Mouse (Mus musculus) hindbrain, embryonic 15.5 days (tissue): ENCODE results near the gene Ube3b. TPM values are rescaled to one million over a fixed set of nuclear protein-coding genes. Genes with fewer than 3 reads are reported as not detected.
A peak's percentile ranks its signal among the peaks of the same experiment; 100 is the strongest.

ENCODE experiments used
- ATAC-seq: fragments of 200-750 bp; cut with Nextera tagmentation; 2 replicates; pipeline ENCODE4 v1.8.0; 2017; ENCODE audit warnings: low read depth, moderate number of reproducible peaks, moderate TSS enrichment; ENCODE audit not compliant: low FRiP score
- H3K27ac ChIP-seq: fragments of 300-500 bp; sonication (generic); replicated peaks from 2 replicates; pipeline ENCODE4 v1.5.1; 2015; ENCODE audit warnings: mild to moderate bottlenecking, inconsistent platforms
- H3K27me3 ChIP-seq: fragments of 300-500 bp; sonication (generic); 2 replicates; pipeline ENCODE4 v1.6.1; 2015; ENCODE audit warnings: control low read depth, inconsistent platforms
- H3K36me3 ChIP-seq: fragments of 300-500 bp; sonication (generic); 2 replicates; pipeline ENCODE4 v1.6.1; 2015; ENCODE audit warnings: control low read depth, inconsistent platforms
- H3K4me1 ChIP-seq: fragments of 300-500 bp; sonication (generic); replicated peaks from 2 replicates; pipeline ENCODE4 v1.6.1; 2015; ENCODE audit warnings: control low read depth, inconsistent platforms
- H3K4me2 ChIP-seq: fragments of 300-500 bp; sonication (generic); 2 replicates; pipeline ENCODE4 v1.6.1; 2015; ENCODE audit warnings: moderate library complexity, mild to moderate bottlenecking, inconsistent platforms
- H3K4me3 ChIP-seq: fragments of 300-500 bp; sonication (generic); 2 replicates; pipeline ENCODE4 v1.5.1; 2015; ENCODE audit warnings: mild to moderate bottlenecking, inconsistent platforms
- H3K9ac ChIP-seq: fragments of 300-500 bp; sonication (generic); 2 replicates; pipeline ENCODE4 v1.6.1; 2015; ENCODE audit warnings: inconsistent platforms
- H3K9me3 ChIP-seq: fragments of 300-500 bp; sonication (generic); 2 replicates; pipeline ENCODE4 v1.6.1; 2016; ENCODE audit warnings: control low read depth, inconsistent platforms
- WGBS: fragments of 180-500 bp; shearing (Covaris S2); methylation state at CpG from one replicate; pipeline ENCODE4 v1.1.7; 2015; 5-methylcytosine and 5-hydroxymethylcytosine counted together
- polyA plus RNA-seq: library from polyadenylated mRNA; unstranded; fragments of >200 nt; fragmentation: Nextera tagmentation; extraction: Ambion mirVana; gene quantifications from 2 replicates; pipeline ENCODE4 v1.2.1, GENCODE M21; 2015

Ube3b gene
- polyA plus RNA-seq, 1 experiment from 2014 or later = 41.3 TPM

DNA sequence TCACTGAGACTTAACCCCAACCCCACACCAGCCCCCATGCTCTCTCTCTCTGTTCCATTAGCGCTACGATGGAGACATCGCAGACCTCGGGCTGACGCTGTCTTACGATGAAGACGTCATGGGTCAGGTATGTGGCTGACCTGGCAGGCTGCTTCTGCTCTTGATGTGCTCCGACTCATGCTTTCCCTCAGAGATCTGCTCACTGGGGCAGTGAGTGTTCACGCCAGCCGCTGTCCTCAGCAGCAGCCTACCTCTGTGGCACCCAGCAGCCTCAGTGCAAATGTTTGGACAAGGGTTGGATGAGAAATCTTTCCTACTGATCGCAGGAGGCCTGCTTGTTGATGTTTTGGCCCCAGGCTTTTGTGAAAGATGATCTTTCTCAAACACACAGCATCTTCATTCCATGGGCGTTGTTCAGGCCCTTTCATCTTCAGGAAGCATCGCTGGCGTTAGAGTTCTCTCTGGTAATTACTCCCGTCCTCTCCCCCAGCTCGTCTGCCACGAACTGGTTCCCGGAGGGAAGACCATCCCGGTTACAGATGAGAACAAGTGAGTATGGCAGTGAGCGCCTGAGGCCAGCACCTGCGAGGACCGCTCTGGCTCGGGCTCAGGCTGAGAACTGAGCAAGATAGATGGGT, 32.1 kb downstream of the Ube3b start:
- H3K4me2 ChIP-seq = no peak overlapping the region
- 84% methylated on average over 23 of the region's 23 CpGs for WGBS
- no peaks in the 10 kb centered on the region for H3K27me3 ChIP-seq
- peaks cover 97% of the 10 kb centered on the region for H3K36me3 ChIP-seq
- no peaks in the 10 kb centered on the region for H3K9me3 ChIP-seq
- H3K9ac ChIP-seq = no peak overlapping the region
- H3K4me1 ChIP-seq = no peaks in the 10 kb centered on the region
- H3K4me3 ChIP-seq = no peak overlapping the region
- no peak for ATAC-seq
- H3K27ac ChIP-seq = no peak overlapping the region

DNA sequence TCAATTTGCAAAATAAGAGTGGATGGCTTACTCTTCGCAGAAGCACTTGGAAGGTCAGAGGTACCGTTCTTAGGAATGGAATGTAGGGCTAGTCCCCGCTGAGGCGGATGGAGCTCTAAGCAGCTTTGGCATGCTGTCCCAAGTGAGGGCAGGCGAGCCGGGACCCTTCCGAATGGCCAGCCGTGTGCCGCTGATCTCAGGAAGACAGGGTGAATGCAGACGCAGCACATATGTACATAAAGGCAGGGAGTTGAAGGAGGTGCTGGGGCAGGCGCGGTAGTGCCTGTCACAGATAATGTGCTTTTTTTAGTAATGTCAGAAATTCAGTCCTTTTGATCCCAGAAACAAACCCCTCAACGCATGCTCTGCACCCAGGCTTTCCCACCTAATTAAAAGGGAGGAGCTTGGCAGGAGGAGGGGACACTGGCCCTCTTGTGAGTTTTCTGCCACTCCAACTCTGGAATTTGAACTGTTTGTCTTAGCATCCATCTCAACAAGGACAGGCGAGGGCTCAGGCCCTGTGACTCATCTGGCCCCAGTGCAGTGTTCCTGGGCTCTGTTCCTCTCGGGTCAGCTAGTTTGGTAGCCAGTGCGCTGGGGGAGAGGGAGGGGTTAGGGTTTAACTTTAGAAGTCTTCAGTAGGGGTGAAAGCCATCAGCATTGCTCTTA, 32.8 kb downstream of the Ube3b start:
- H3K27ac ChIP-seq = no peak overlapping the region
- no peak for ATAC-seq
- peaks cover 97% of the 10 kb centered on the region for H3K36me3 ChIP-seq
- WGBS = 85% methylated on average over 16 of the region's 16 CpGs
- no peaks in the 10 kb centered on the region for H3K4me1 ChIP-seq
- H3K4me2 ChIP-seq = no peak overlapping the region
- H3K4me3 ChIP-seq = no peak overlapping the region
- H3K27me3 ChIP-seq = no peaks in the 10 kb centered on the region
- no peaks in the 10 kb centered on the region for H3K9me3 ChIP-seq
- no peak overlapping the region for H3K9ac ChIP-seq

DNA sequence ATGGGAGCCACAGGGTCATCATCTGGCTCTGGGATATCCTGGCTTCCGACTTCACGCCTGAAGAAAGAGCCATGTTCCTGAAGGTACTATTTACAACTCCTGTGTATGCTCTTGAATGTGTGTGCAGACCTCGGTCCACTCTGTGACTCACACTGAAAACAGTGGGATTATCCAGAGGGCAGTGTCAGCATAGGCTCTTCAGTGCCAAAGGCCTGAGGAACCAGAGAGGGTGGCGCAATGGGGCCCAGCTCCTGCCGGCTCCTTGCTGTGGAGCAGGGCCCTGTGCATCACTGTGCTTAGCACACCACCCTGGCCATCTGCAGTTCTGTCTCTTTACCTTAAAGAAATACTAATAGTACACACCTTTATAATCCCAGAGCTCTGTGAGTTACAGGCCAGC, 35.2 kb downstream of the Ube3b start:
- H3K4me2 ChIP-seq = no peak overlapping the region
- 93% methylated on average over 5 of the region's 5 CpGs for WGBS
- no peaks in the 10 kb centered on the region for H3K4me1 ChIP-seq
- H3K9ac ChIP-seq = no peak overlapping the region
- H3K27ac ChIP-seq = no peak overlapping the region
- ATAC-seq = no peak
- H3K4me3 ChIP-seq = no peak overlapping the region
- H3K36me3 ChIP-seq = peaks cover 95% of the 10 kb centered on the region
- H3K9me3 ChIP-seq = no peaks in the 10 kb centered on the region
- H3K27me3 ChIP-seq = no peaks in the 10 kb centered on the region

DNA sequence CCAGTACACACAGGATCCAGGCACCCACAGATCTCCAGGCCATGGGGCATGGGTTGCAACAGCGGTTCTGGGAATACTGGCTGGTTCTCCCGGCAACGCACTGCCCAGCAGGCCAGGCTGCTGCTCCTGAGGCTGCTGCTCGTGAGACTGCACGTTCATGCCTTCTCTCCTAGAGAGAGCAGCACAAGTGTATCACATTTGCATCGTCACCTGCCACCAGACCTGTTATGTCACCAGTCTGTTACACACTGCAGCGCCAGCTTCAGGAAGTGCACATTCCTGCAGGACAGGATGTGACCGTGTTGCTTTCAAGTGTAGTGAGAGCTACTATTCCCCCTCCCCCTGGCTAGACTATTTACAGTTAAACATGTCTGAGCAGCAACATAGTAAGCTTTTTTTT, 36.4 kb downstream of the Ube3b start:
- H3K27me3 ChIP-seq = no peaks in the 10 kb centered on the region
- WGBS = 90% methylated on average over 8 of the region's 8 CpGs
- ATAC-seq = no peak
- H3K4me2 ChIP-seq = no peak overlapping the region
- no peaks in the 10 kb centered on the region for H3K4me1 ChIP-seq
- H3K9me3 ChIP-seq = no peaks in the 10 kb centered on the region
- no peak overlapping the region for H3K27ac ChIP-seq
- H3K9ac ChIP-seq = no peak overlapping the region
- H3K4me3 ChIP-seq = no peak overlapping the region
- peaks cover 90% of the 10 kb centered on the region for H3K36me3 ChIP-seq

DNA sequence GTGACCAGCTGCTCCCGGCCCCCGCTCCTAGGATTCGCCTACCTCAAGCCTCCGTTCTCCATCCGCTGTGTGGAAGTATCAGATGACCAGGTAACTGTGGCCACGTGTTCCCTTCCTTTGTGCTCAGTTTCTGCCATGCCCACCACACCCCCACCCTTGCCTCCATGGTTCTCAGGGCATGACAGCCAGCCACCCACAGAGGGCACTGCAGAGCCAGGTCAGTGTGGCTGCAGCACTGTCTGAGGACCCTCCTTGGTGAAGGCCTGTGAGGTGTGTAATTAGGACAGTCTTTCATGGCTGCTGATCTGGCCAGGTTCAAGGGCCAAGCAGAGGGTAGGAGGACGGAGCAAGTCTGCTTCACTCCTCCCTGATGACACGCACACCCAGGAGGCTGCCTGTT, 38.1 kb downstream of the Ube3b start:
- no peaks in the 10 kb centered on the region for H3K9me3 ChIP-seq
- 86% methylated on average over 8 of the region's 8 CpGs for WGBS
- H3K4me1 ChIP-seq = peaks cover 10% of the 10 kb centered on the region
- no peak overlapping the region for H3K4me2 ChIP-seq
- no peak overlapping the region for H3K9ac ChIP-seq
- no peaks in the 10 kb centered on the region for H3K27me3 ChIP-seq
- ATAC-seq = no peak
- peaks cover 73% of the 10 kb centered on the region for H3K36me3 ChIP-seq
- no peak overlapping the region for H3K4me3 ChIP-seq
- no peak overlapping the region for H3K27ac ChIP-seq

DNA sequence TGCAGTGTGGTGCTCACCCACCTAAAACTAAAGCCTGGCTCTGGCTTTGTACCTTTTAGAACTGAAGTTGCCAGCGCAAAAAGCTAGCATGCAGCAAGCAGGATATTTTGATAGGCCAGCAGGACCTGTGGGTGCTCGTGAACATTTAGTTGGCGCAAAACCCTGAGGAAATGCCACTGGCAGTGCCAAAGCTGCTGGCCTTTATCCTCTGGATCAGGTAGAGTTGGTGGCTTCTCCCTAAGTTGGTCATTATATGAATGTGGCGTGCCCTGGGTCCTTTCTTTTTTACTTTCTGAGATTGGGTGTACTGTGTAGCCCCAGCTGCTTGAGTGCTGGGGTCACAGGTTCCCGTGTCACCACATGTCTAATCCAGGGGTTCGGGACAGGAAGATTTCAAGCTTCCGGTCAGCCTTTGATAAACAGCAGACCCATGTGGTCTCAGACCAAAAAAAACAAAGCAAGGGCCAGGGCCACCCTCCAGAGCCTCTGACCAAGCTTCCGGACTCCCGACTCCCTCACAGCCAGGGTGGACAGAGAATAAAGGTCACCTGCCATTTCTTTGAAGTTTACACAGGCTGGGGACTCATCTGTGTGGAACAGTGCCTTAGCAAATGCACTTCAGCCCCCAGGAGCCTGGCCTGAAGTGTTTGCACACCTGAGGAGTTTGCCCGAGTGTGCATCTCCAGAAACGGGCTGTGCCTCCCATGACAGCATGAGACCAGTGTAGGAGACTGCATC, 41.3 kb downstream of the Ube3b start:
- 78% methylated on average over 11 of the region's 11 CpGs for WGBS
- no peak for ATAC-seq
- Histone ChIP-seq H3K27ac (no peak overlapping the region; the same call in 1 of the 2 replicates), H3K36me3 (peaks cover 42% of the 10 kb centered on the region), H3K9ac (no peak overlapping the region), H3K9me3 (no peaks in the 10 kb centered on the region), H3K4me3 (no peak overlapping the region), H3K27me3 (no peaks in the 10 kb centered on the region), H3K4me1 (peaks cover 15% of the 10 kb centered on the region), H3K4me2 (no peak overlapping the region)

DNA sequence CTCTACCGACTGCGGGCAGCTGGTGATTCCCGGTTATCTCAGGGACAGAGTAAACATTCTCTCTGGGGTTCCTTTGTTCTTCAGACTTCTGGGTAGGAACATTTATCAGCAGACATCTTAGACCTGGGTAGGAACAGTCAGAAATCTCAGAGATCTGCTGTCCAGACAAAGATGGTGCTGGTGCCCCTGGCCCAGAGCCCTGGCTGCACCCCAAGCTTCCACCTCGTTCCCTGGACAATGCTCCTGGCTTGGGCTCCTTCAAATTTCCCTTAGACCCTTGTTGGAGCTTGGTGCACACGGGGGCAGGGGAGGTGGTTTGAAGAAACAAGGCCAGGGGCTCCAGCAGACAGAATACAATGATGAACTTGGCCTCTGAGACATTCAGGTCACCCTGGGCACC, 42.2 kb downstream of the Ube3b start:
- peaks cover 17% of the 10 kb centered on the region for H3K4me1 ChIP-seq
- no peaks in the 10 kb centered on the region for H3K27me3 ChIP-seq
- no peak overlapping the region for H3K4me2 ChIP-seq
- no peak overlapping the region for H3K27ac ChIP-seq
- H3K9ac ChIP-seq = no peak overlapping the region
- ATAC-seq = no peak
- no peak overlapping the region for H3K4me3 ChIP-seq
- 40% methylated on average over 5 of the region's 5 CpGs for WGBS
- peaks cover 34% of the 10 kb centered on the region for H3K36me3 ChIP-seq
- no peaks in the 10 kb centered on the region for H3K9me3 ChIP-seq

DNA sequence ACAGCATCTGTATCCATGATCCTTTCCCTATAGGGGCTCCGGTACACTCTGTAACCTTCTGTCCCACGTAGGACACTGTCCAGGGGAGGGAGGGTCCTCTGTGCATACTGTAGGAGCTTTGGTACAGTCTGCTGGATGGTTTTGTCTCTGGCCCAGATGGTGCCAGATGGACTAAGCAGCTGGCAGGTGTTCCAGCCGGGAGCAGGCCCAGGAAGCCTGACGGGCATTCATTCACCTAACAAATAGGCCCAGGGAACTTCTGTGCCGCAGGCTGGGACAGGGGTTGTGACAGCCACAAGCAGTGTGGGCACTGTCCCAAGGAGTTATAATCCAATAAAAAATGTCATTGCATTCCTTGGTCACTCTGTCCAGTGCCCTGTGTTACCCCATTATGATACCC, 43.6 kb downstream of the Ube3b start:
- Histone ChIP-seq H3K27me3 (no peaks in the 10 kb centered on the region), H3K4me1 (peaks cover 28% of the 10 kb centered on the region), H3K9me3 (no peaks in the 10 kb centered on the region), H3K9ac (no peak overlapping the region), H3K4me3 (no peak overlapping the region), H3K36me3 (peaks cover 21% of the 10 kb centered on the region), H3K27ac (no peak overlapping the region), H3K4me2 (no peak overlapping the region)
- peak; percentile 49; the same call in 1 of the 2 replicates for ATAC-seq
- WGBS = 49% methylated on average over 5 of the region's 5 CpGs

DNA sequence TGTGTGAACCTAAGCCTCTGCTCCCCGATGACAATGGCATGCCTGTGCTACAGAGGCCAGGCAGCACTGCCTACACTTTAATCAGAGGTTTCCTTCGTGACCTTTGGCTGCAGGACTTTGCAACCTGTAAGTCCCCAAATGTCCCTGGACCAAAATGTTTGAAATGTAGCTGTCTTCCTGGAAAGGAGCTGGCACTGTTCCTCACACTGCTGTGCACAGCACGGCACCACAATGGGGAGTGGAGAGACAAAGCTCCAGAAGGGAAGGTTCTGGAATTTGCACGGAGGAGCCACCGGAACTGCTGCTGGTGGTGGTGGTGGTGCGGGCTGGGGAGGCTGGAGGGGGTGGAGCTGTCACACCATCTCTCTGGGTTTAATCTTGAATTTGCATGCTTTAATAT, 46.3 kb downstream of the Ube3b start:
- H3K4me2 ChIP-seq = no peak overlapping the region
- H3K4me3 ChIP-seq = no peak overlapping the region
- no peak overlapping the region for H3K27ac ChIP-seq
- no peak for ATAC-seq
- peaks cover 36% of the 10 kb centered on the region for H3K4me1 ChIP-seq
- no peaks in the 10 kb centered on the region for H3K27me3 ChIP-seq
- WGBS = 51% methylated on average over 6 of the region's 6 CpGs
- no peaks in the 10 kb centered on the region for H3K9me3 ChIP-seq
- H3K36me3 ChIP-seq = no peaks in the 10 kb centered on the region
- H3K9ac ChIP-seq = no peak overlapping the region

DNA sequence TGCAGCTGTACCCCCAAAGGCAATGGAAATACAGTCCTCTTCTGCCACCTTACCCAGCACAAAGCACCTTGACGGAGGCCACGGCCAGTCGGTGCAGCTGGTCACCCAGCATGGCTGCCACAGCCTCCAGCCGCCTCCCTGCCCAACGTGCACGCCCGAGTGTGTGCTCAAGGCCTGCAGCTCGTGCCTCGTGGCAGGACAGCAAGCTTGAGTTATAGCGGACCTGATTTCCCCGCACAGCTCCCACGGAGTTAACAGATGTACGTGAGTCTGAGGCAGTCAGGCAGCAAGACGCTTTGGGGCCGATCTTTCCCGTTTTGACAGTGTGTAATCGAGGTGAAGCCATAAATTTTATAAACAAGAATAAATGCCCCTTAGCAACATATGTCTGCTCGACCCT, 48.2 kb downstream of the Ube3b start:
- peak; percentile 40 for ATAC-seq
- WGBS = 62% methylated on average over 18 of the region's 18 CpGs
- no peaks in the 10 kb centered on the region for H3K27me3 ChIP-seq
- no peak overlapping the region for H3K9ac ChIP-seq
- peak overlapping the region; percentile 40 for H3K27ac ChIP-seq
- H3K4me1 ChIP-seq = peaks cover 25% of the 10 kb centered on the region
- no peaks in the 10 kb centered on the region for H3K9me3 ChIP-seq
- H3K36me3 ChIP-seq = no peaks in the 10 kb centered on the region
- no peak overlapping the region for H3K4me3 ChIP-seq
- no peak overlapping the region for H3K4me2 ChIP-seq

DNA sequence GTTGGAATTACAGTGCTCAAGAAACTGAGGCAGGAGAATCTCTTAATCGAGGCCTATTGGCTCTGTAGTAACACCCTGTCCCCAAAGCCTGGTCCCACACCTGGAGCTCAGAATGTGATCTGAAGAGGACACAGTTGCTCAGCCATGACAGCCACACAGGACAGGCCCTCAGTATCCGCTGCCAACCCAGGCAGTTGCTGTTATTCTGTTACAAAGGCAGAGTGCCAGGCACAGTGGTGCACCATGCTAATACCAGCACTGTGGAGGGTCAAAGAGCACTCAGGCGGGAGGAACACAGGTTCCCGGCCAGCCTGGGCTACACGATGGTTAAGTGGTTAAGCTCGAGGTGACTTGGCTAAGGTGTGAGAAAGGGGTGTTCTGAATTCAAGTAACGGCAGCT, 49.4 kb downstream of the Ube3b start:
- H3K27ac ChIP-seq = no peak overlapping the region
- 84% methylated on average over 7 of the region's 7 CpGs for WGBS
- no peak for ATAC-seq
- no peaks in the 10 kb centered on the region for H3K27me3 ChIP-seq
- no peaks in the 10 kb centered on the region for H3K36me3 ChIP-seq
- H3K4me3 ChIP-seq = no peak overlapping the region
- no peaks in the 10 kb centered on the region for H3K9me3 ChIP-seq
- peaks cover 23% of the 10 kb centered on the region for H3K4me1 ChIP-seq
- H3K4me2 ChIP-seq = no peak overlapping the region
- H3K9ac ChIP-seq = no peak overlapping the region

DNA sequence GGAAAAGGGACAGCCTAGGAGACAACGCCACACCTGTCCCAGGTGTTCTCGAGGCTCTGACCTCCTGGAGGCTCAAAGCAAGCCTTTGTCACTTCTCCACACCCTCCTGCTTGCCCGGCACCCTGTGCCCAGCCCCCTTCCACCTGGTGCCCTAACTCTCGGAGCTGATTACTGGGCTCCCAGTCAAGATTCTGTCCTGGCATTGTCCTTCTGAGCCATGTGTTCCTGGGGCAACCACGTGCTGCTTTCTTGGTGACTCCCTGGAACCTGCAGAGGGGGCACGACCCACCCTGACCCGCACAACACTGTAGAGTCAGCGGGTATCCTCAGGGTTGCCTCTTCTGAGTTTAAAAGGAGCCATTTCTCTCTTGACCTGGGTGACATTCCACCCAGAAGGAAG, 54.0 kb downstream of the Ube3b start:
- Histone ChIP-seq H3K27me3 (no peaks in the 10 kb centered on the region), H3K4me1 (peaks cover 5% of the 10 kb centered on the region; the same call in 1 of the 2 replicates), H3K9ac (no peak overlapping the region), H3K4me3 (no peak overlapping the region), H3K27ac (no peak overlapping the region), H3K4me2 (no peak overlapping the region), H3K36me3 (no peaks in the 10 kb centered on the region; the same call in 1 of the 2 replicates), H3K9me3 (no peaks in the 10 kb centered on the region)
- no peak for ATAC-seq
- 91% methylated on average over 8 of the region's 8 CpGs for WGBS
